Mouse (Mus musculus): Measurements from ENCODE around the gene Dusp1. TPM values are rescaled to one million over a fixed set of nuclear protein-coding genes. Genes with fewer than 3 reads are reported as not detected.

Gene Dusp1
- polyA plus RNA-seq, 1 experiment from 2014 or later = 33.0 TPM

- Histone ChIP-seq H3K4me3 (no peak overlapping the region), H3K4me2 (replicated peaks) (no peak overlapping the region), H3K9ac (no peak overlapping the region), H3K27me3 (no peaks in the 10 kb centered on the region), H3K36me3 (no peaks in the 10 kb centered on the region), H3K9me3 (replicated peaks) (no peaks in the 10 kb centered on the region), H3K27ac (no peak overlapping the region), H3K4me1 (peaks cover 4% of the 10 kb centered on the region; the same call in 1 of the 2 replicates)
- WGBS = 86% methylated on average over 5 of the region's 5 CpGs
- no peak for ATAC-seq (ENCODE audit: low FRiP score)
Observed at GRCm38 (mm10) chr17:26529791-26530241, 32.1 kb downstream of the Dusp1 start.

- Histone ChIP-seq H3K9me3 (replicated peaks) (no peaks in the 10 kb centered on the region), H3K36me3 (no peaks in the 10 kb centered on the region), H3K4me3 (no peak overlapping the region), H3K4me1 (peaks cover 4% of the 10 kb centered on the region; the same call in 1 of the 2 replicates), H3K9ac (no peak overlapping the region), H3K27me3 (no peaks in the 10 kb centered on the region), H3K4me2 (replicated peaks) (no peak overlapping the region), H3K27ac (no peak overlapping the region)
- 93% methylated on average over 6 of the region's 6 CpGs for WGBS
- ATAC-seq (ENCODE audit: low FRiP score) = no peak
Observed at GRCm38 (mm10) chr17:26528751-26529150, 33.2 kb downstream of the Dusp1 start.

GRCm38 (mm10) chr17:26527291-26527690 lies 34.6 kb downstream of the Dusp1 start:
- Histone ChIP-seq H3K4me2 (replicated peaks) (no peak overlapping the region), H3K27me3 (no peaks in the 10 kb centered on the region), H3K9ac (no peak overlapping the region), H3K9me3 (replicated peaks) (no peaks in the 10 kb centered on the region), H3K4me1 (peaks cover 4% of the 10 kb centered on the region; the same call in 1 of the 2 replicates), H3K27ac (no peak overlapping the region), H3K36me3 (no peaks in the 10 kb centered on the region), H3K4me3 (no peak overlapping the region)
- ATAC-seq (ENCODE audit: low FRiP score) = no peak
- 96% methylated on average over 9 of the region's 9 CpGs for WGBS

GRCm38 (mm10) chr17:26525316-26525715 lies 36.6 kb downstream of the Dusp1 start:
- Histone ChIP-seq H3K36me3 (no peaks in the 10 kb centered on the region), H3K4me2 (replicated peaks) (no peak overlapping the region), H3K4me1 (peaks cover under 1% of the 10 kb centered on the region; the same call in 1 of the 2 replicates), H3K27ac (no peak overlapping the region), H3K4me3 (no peak overlapping the region), H3K9ac (no peak overlapping the region), H3K27me3 (no peaks in the 10 kb centered on the region), H3K9me3 (replicated peaks) (no peaks in the 10 kb centered on the region)
- ATAC-seq (ENCODE audit: low FRiP score) = no peak
- WGBS = 81% methylated on average over 7 of the region's 7 CpGs

GRCm38 (mm10) chr17:26524801-26525200 lies 37.1 kb downstream of the Dusp1 start:
- Histone ChIP-seq H3K4me3 (no peak overlapping the region), H3K9me3 (replicated peaks) (no peaks in the 10 kb centered on the region), H3K4me2 (replicated peaks) (no peak overlapping the region), H3K36me3 (no peaks in the 10 kb centered on the region), H3K27ac (no peak overlapping the region), H3K27me3 (no peaks in the 10 kb centered on the region), H3K4me1 (no peaks in the 10 kb centered on the region), H3K9ac (no peak overlapping the region)
- 91% methylated on average over 4 of the region's 4 CpGs for WGBS
- ATAC-seq (ENCODE audit: low FRiP score) = no peak

GRCm38 (mm10) chr17:26524316-26524715 lies 37.6 kb downstream of the Dusp1 start:
- Histone ChIP-seq H3K4me3 (no peak overlapping the region), H3K4me1 (no peaks in the 10 kb centered on the region), H3K9me3 (replicated peaks) (no peaks in the 10 kb centered on the region), H3K27me3 (no peaks in the 10 kb centered on the region), H3K4me2 (replicated peaks) (no peak overlapping the region), H3K9ac (no peak overlapping the region), H3K36me3 (no peaks in the 10 kb centered on the region), H3K27ac (no peak overlapping the region)
- no peak for ATAC-seq (ENCODE audit: low FRiP score)

GRCm38 (mm10) chr17:26522711-26523110 lies 39.2 kb downstream of the Dusp1 start:
- H3K9ac ChIP-seq = no peak overlapping the region
- ATAC-seq (ENCODE audit: low FRiP score) = no peak
- H3K4me3 ChIP-seq = no peak overlapping the region
- H3K27ac ChIP-seq = no peak overlapping the region
- 89% methylated on average over 4 of the region's 4 CpGs for WGBS
- no peaks in the 10 kb centered on the region for H3K9me3 ChIP-seq (replicated peaks)
- no peak overlapping the region for H3K4me2 ChIP-seq (replicated peaks)
- no peaks in the 10 kb centered on the region for H3K4me1 ChIP-seq
- H3K36me3 ChIP-seq = no peaks in the 10 kb centered on the region
- H3K27me3 ChIP-seq = no peaks in the 10 kb centered on the region

- Histone ChIP-seq H3K9me3 (replicated peaks) (no peaks in the 10 kb centered on the region), H3K36me3 (no peaks in the 10 kb centered on the region), H3K4me1 (no peaks in the 10 kb centered on the region), H3K27ac (no peak overlapping the region), H3K4me3 (no peak overlapping the region), H3K27me3 (no peaks in the 10 kb centered on the region), H3K4me2 (replicated peaks) (no peak overlapping the region), H3K9ac (no peak overlapping the region)
- ATAC-seq (ENCODE audit: low FRiP score) = no peak
- 87% methylated on average over 3 of the region's 3 CpGs for WGBS
Observed at GRCm38 (mm10) chr17:26518306-26518705, 43.6 kb downstream of the Dusp1 start.

- H3K27ac ChIP-seq = no peak overlapping the region
- no peak overlapping the region for H3K4me2 ChIP-seq (replicated peaks)
- H3K4me3 ChIP-seq = no peak overlapping the region
- H3K36me3 ChIP-seq = no peaks in the 10 kb centered on the region
- ATAC-seq (ENCODE audit: low FRiP score) = no peak
- WGBS = 94% methylated on average over 4 of the region's 4 CpGs
- no peaks in the 10 kb centered on the region for H3K4me1 ChIP-seq
- H3K9ac ChIP-seq = no peak overlapping the region
- no peaks in the 10 kb centered on the region for H3K27me3 ChIP-seq
- no peaks in the 10 kb centered on the region for H3K9me3 ChIP-seq (replicated peaks)
Observed at GRCm38 (mm10) chr17:26515675-26516074, 46.3 kb downstream of the Dusp1 start.

GRCm38 (mm10) chr17:26514581-26515030 lies 47.3 kb downstream of the Dusp1 start:
- Histone ChIP-seq H3K9me3 (replicated peaks) (no peaks in the 10 kb centered on the region), H3K27me3 (peaks cover 4% of the 10 kb centered on the region; the same call in 1 of the 2 replicates), H3K36me3 (no peaks in the 10 kb centered on the region), H3K9ac (no peak overlapping the region), H3K4me2 (replicated peaks) (no peak overlapping the region), H3K4me3 (no peak overlapping the region), H3K27ac (no peak overlapping the region), H3K4me1 (no peaks in the 10 kb centered on the region)
- ATAC-seq (ENCODE audit: low FRiP score) = no peak
- WGBS = 83% methylated on average over 3 of the region's 3 CpGs

GRCm38 (mm10) chr17:26513459-26514290 lies 48.3 kb downstream of the Dusp1 start:
- H3K27me3 ChIP-seq = peaks cover 4% of the 10 kb centered on the region; the same call in 1 of the 2 replicates
- no peaks in the 10 kb centered on the region for H3K9me3 ChIP-seq (replicated peaks)
- H3K4me2 ChIP-seq (replicated peaks) = no peak overlapping the region
- no peak for ATAC-seq (ENCODE audit: low FRiP score)
- 85% methylated on average over 6 of the region's 6 CpGs for WGBS
- peaks cover 3% of the 10 kb centered on the region; the same call in 1 of the 2 replicates for H3K4me1 ChIP-seq
- H3K27ac ChIP-seq = no peak overlapping the region
- H3K9ac ChIP-seq = no peak overlapping the region
- H3K36me3 ChIP-seq = no peaks in the 10 kb centered on the region
- H3K4me3 ChIP-seq = no peak overlapping the region

GRCm38 (mm10) chr17:26512961-26513360 lies 49.0 kb downstream of the Dusp1 start:
- Histone ChIP-seq H3K4me2 (replicated peaks) (no peak overlapping the region), H3K4me1 (peaks cover 3% of the 10 kb centered on the region; the same call in 1 of the 2 replicates), H3K9ac (no peak overlapping the region), H3K27ac (no peak overlapping the region), H3K27me3 (peaks cover 4% of the 10 kb centered on the region; the same call in 1 of the 2 replicates), H3K4me3 (no peak overlapping the region), H3K36me3 (no peaks in the 10 kb centered on the region), H3K9me3 (replicated peaks) (no peaks in the 10 kb centered on the region)
- WGBS = 90% methylated on average over 7 of the region's 7 CpGs
- ATAC-seq (ENCODE audit: low FRiP score) = no peak
